Mouse (Mus musculus) embryonic facial prominence, embryonic 12.5 days (tissue): Measurements from ENCODE around the gene Zc3h7a. TPM values are rescaled to one million over a fixed set of nuclear protein-coding genes. Genes with fewer than 3 reads are reported as not detected.

Experiments
- ATAC-seq: fragments of 200-750 bp; cut with Nextera tagmentation; 2 replicates; pipeline ENCODE4 v1.8.0; 2017; ENCODE audit not compliant: insufficient number of reproducible peaks, insufficient read depth, low FRiP score, low TSS enrichment
- H3K27ac ChIP-seq: fragments of 300-500 bp; sonication (generic); 2 replicates; pipeline ENCODE4 v1.5.1; 2016; ENCODE audit warnings: mild to moderate bottlenecking
- H3K27me3 ChIP-seq: fragments of 300-500 bp; sonication (generic); 2 replicates; pipeline ENCODE4 v1.6.1; 2016; ENCODE audit warnings: mild to moderate bottlenecking, moderate library complexity
- H3K36me3 ChIP-seq: fragments of 300-500 bp; sonication (generic); 2 replicates; pipeline ENCODE4 v1.6.1; 2016; ENCODE audit warnings: mild to moderate bottlenecking
- H3K4me1 ChIP-seq: fragments of 300-500 bp; sonication (generic); 2 replicates; pipeline ENCODE4 v1.6.1; 2016
- H3K4me2 ChIP-seq: fragments of 300-500 bp; sonication (generic); replicated peaks from 2 replicates; pipeline ENCODE4 v1.6.1; 2016; ENCODE audit warnings: mild to moderate bottlenecking, moderate library complexity
- H3K4me3 ChIP-seq: fragments of 300-500 bp; sonication (generic); 2 replicates; pipeline ENCODE4 v1.5.1; 2016; ENCODE audit warnings: mild to moderate bottlenecking
- H3K9ac ChIP-seq: fragments of 300-500 bp; sonication (generic); 2 replicates; pipeline ENCODE4 v1.6.1; 2016; ENCODE audit warnings: mild to moderate bottlenecking, moderate library complexity
- H3K9me3 ChIP-seq: fragments of 300-500 bp; sonication (generic); 2 replicates; pipeline ENCODE4 v1.6.1; 2016; ENCODE audit warnings: mild to moderate bottlenecking, moderate library complexity
- WGBS: fragments of 180-500 bp; shearing (Covaris S2); methylation state at CpG from one replicate; pipeline ENCODE4 v1.1.7; 2016; 5-methylcytosine and 5-hydroxymethylcytosine counted together
- polyA plus RNA-seq: library from polyadenylated mRNA; unstranded; fragments of >200 nt; fragmentation: Nextera tagmentation; extraction: Ambion mirVana; gene quantifications from 2 replicates; pipeline ENCODE4 v1.2.1, GENCODE M21; 2016

The Zc3h7a gene
- polyA plus RNA-seq, 1 experiment from 2014 or later = 112 TPM

DNA sequence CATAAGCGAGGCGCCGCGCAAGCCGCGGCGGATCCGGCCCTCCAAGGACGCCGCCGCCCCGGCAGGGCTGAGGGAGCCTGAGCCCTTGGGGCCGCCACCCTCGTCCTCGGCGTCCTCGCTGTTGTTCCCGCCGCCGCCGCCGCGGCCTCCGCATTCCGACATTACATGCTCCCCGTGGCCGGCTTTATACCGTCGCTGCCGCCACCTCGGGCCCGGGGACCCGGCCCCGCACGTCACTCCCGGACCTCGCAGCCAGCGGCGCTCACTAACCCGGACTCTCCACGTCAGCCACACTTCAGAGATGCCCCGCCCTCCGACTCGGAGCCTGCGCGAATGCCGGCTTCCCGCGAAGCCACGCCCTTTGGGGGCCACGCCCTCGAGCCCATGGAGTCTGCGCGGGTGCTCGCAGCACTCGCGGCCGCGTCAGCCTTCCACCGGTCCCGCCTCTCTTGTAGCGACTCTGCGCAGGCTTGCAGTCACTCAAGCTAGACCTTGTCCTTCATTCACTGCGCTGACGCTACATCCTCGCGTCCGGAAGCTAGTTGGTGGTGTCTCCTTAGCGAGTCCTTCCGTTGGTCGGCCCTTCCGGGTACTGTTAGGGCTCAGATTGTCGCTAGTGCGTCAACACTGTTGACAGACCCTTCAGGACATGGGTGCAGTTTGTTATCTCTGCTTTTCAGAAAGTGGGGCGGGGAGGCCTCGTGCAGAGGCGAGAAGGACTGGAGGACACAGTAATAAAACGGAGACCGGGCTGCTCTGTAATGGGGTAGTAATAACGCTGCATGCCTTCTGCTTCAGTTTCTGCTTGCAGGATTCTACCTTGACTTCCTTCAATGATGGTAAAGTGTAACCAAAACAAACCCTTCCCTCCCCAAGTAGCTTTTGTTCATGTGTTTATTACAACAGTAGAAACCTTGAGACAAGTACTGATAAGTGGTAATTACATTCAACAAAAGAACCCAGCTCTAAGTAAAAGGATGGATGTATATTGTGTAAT is 41.5 kb downstream of the Zc3h7a start, which contains the start of gene Txndc11:
Gene Txndc11 (minus strand): TSS at position 303 of the 997 bp plus-strand sequence.
- WGBS = under 1% methylated on average over 70 of the region's 80 CpGs
- Histone ChIP-seq H3K4me1 (peaks cover 20% of the 10 kb centered on the region), H3K9me3 (no peaks in the 10 kb centered on the region), H3K4me2 (peak within 1 kb of the TSS; percentile 68), H3K36me3 (peaks cover 20% of the 10 kb centered on the region; the same call in 1 of the 2 replicates), H3K4me3 (peak within 1 kb of the TSS; percentile 82), H3K27me3 (no peaks in the 10 kb centered on the region), H3K27ac (peak within 1 kb of the TSS; percentile 85), H3K9ac (peak within 1 kb of the TSS; percentile 89)
- peak; percentile 99 for ATAC-seq

DNA sequence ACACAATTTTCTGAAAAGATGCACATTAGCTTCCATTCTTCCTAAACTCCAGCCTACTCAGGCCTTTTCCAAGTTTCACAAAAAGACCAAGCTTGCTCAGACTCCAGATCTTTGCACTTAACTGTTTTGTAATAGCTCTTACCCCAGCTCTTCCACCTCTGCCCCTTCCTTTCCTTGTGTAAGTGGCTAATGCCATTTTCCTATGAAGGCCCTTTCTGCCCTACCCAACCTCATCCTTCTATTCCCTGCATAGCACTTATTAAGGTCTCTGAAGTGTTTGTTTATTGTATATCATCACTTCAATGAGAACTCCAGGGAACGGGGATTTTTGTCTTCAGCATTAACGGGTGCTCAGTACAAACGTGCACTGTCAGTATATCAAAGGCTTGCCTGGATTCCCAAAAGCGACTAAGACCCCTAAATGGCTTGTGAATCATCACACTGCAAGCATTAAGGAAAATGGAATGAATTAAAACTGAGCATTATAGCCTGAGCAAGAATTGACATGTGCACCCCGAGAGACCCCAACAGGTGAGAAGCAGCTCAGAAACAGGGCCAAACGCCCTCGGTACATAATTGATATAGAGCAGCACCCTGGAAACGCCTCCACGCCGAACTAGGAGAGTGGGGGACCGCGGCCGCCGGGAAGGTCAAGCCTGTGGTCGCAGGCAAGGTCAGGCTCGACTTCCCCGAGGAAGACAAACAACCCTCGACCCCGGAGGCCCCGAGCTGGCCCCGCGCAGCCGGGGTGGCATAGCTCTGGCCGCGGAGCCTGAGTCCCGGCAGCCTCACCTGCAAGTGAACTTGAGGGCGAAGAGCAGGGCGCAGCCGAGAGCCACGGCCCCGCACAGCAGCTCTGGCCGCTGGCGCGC is 42.5 kb downstream of the Zc3h7a start:
- ATAC-seq = no peak
- Histone ChIP-seq H3K4me2 (peak overlapping the region; percentile 68), H3K36me3 (peaks cover 11% of the 10 kb centered on the region; the same call in 1 of the 2 replicates), H3K9ac (peak overlapping the region; percentile 89), H3K4me1 (peaks cover 20% of the 10 kb centered on the region), H3K4me3 (peak overlapping the region; percentile 82), H3K9me3 (no peaks in the 10 kb centered on the region), H3K27me3 (no peaks in the 10 kb centered on the region), H3K27ac (peak overlapping the region; percentile 82)
- under 1% methylated on average over 34 of the region's 34 CpGs for WGBS

DNA sequence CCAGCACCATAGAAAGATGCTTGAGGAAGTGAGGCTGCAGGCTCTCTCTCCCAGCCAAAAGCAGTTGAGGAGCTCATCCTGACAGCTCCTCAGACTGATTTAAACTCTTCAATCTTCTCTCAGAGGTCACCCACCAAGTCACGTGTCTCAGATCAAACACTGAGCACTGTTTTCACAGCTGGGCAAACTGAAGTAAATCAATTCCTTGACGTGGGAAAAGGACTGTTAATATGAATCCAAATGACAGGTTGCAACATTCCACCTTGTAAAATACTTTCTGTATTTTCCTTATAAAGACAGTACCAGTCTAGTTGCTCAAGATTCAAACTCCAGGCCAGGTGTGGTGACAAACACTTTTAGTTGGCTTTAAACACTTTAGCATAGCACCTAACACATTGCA is 43.4 kb downstream of the Zc3h7a start:
- H3K9ac ChIP-seq = peak overlapping the region; percentile 89; the same call in 1 of the 2 replicates
- H3K27ac ChIP-seq = no peak overlapping the region
- WGBS = 18% methylated on average over 2 of the region's 2 CpGs
- peak overlapping the region; percentile 68 for H3K4me2 ChIP-seq
- ATAC-seq = no peak
- H3K36me3 ChIP-seq = 0 out of 2 replicates have a peak, but pooled peaks cover 15% of the 10 kb centered on the region
- no peaks in the 10 kb centered on the region for H3K27me3 ChIP-seq
- H3K4me1 ChIP-seq = peaks cover 20% of the 10 kb centered on the region
- peak overlapping the region; percentile 82 for H3K4me3 ChIP-seq
- no peaks in the 10 kb centered on the region for H3K9me3 ChIP-seq

DNA sequence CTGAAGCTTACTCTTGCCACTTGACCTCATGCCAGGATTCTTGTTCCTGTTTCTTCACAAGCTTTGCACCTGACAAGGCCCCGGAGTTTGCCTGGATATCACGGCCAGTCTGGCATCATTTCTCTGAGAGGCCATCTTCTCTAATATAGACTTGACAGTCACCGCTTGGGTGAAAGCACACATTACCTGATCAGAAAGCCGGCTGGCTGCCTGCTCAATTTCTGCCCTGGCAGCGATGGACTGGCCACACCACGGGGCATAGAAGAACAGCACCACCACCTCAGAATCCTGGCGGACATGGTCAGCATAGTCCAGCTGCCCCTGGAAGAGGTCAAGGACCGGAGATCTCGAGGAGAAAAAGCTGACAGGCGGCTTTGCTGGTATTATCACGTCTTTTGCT is 47.9 kb downstream of the Zc3h7a start:
- peaks cover 12% of the 10 kb centered on the region for H3K4me1 ChIP-seq
- no peak for ATAC-seq
- H3K36me3 ChIP-seq = peaks cover 25% of the 10 kb centered on the region
- no peak overlapping the region for H3K27ac ChIP-seq
- no peak overlapping the region for H3K4me3 ChIP-seq
- no peaks in the 10 kb centered on the region for H3K9me3 ChIP-seq
- 92% methylated on average over 11 of the region's 11 CpGs for WGBS
- H3K4me2 ChIP-seq = no peak overlapping the region
- no peaks in the 10 kb centered on the region for H3K27me3 ChIP-seq
- H3K9ac ChIP-seq = no peak overlapping the region

DNA sequence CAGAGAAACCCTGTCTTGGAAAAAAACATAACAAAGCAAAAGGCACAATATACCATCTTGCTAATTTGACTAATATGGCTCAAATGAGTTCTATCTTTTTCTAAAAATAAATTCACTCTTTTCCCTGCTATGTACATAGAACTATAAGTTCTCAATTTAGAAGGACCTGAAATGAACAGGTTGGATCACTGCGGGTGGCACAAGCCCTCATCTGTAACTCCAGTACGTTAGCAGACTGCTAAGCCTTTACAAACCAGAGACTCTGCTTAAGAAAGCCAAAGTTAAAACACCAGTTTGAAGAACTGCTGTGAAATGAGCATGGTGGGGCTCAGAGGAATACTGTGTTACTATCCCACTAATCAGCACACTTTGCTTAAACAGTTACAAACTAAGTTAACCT is 50.8 kb downstream of the Zc3h7a start:
- no peaks in the 10 kb centered on the region for H3K4me1 ChIP-seq
- no peak overlapping the region for H3K9ac ChIP-seq
- no peak overlapping the region for H3K4me2 ChIP-seq
- H3K4me3 ChIP-seq = no peak overlapping the region
- peaks cover 40% of the 10 kb centered on the region for H3K36me3 ChIP-seq
- H3K27ac ChIP-seq = no peak overlapping the region
- no peaks in the 10 kb centered on the region for H3K27me3 ChIP-seq
- H3K9me3 ChIP-seq = no peaks in the 10 kb centered on the region
- 92% methylated on average over 2 of the region's 2 CpGs for WGBS
- ATAC-seq = no peak

DNA sequence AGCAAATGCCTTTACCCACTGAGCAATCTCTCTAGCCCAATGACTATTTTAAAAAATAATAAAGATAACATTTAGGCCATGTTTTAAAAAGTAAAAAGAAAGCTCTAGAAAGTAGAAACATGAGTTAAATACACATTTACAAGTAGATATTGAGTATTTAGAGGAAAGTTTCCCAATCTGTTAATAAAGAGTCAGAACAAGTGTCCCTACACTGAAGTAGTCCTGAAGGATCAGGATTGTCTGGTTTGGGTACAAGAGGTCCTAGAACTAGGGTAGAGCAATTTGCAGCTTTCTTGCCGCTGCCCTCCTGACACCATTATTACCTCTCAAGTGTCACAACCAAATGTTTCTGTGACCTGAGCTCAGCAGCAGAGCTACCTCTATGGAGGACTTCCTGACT is 52.1 kb downstream of the Zc3h7a start:
- Histone ChIP-seq H3K9me3 (no peaks in the 10 kb centered on the region), H3K27ac (no peak overlapping the region), H3K4me2 (no peak overlapping the region), H3K27me3 (no peaks in the 10 kb centered on the region), H3K36me3 (peaks cover 50% of the 10 kb centered on the region), H3K4me1 (no peaks in the 10 kb centered on the region), H3K4me3 (no peak overlapping the region), H3K9ac (no peak overlapping the region)
- ATAC-seq = no peak
- WGBS = 90% methylated on average over 1 of the region's 1 CpGs

DNA sequence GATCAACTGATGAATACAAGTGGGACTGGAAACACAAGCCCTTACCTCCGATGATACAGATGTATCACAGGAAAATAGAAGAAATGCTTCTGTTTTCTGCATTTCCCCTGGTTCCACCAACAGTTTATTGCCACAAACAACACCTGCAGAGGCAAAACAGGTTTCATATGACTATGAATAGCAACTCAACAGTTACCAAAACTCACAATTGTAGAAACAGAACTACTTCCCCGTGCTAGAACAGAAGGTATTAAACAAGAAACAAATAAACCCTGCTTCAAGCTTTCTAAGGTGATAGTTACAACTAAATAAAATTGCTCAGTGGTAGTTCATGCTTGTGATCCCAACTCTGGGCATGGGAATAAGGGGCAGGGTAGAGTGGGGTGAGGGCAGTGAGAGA is 53.6 kb downstream of the Zc3h7a start:
- H3K27me3 ChIP-seq = no peaks in the 10 kb centered on the region
- H3K9me3 ChIP-seq = no peaks in the 10 kb centered on the region
- no peak for ATAC-seq
- peaks cover 48% of the 10 kb centered on the region for H3K36me3 ChIP-seq
- H3K4me2 ChIP-seq = no peak overlapping the region
- 95% methylated on average over 2 of the region's 2 CpGs for WGBS
- H3K9ac ChIP-seq = no peak overlapping the region
- no peaks in the 10 kb centered on the region for H3K4me1 ChIP-seq
- no peak overlapping the region for H3K4me3 ChIP-seq
- no peak overlapping the region for H3K27ac ChIP-seq

DNA sequence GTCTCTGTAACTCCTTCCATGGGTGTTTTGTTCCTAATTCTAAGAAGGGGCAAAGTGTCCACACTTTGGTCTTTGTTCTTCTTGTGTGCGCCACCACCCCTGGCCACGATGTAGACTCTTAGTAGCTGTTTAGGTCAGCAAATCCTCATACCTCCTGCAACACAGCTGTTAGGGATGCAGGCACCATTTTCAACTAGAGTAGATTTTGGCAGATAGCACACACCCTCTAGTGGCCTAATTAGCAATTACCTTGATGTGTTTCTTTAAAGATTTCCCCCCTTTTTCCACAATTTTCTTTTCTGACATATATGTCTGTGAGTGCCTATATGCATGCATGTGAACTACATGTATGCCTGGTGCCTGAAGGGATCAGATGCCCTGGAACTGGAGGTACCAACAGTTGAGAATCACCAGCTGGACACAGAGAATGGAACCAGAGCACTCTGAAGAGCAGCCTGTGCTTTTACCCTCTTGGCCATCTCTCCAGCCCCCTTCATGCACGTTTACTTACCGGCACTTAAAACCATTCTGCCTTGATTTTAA is 66.9 kb downstream of the Zc3h7a start:
- WGBS = 77% methylated on average over 4 of the region's 4 CpGs
- H3K9me3 ChIP-seq = no peaks in the 10 kb centered on the region

DNA sequence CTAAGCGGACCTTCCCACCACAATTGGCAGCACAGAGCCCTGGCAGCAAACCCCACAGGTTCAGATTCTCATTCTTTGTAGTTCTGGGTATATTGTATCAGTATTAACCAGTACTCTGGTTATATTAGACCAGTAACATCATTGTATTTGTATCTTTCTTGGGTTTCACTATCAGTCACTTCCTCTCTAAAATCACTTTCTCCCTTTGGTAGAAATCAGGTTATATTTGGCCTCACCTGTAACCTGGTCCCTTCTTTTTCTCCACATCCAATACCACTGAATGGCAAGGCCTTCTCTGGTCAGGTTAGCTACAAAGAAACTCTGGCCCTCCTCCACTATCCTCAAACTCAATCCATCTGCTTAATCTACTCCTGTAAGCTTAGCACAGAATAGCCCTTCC is 71.3 kb downstream of the Zc3h7a start:
- WGBS = 75% methylated on average over 1 of the region's 1 CpGs
- H3K36me3 ChIP-seq = 0 out of 2 replicates have a peak, but pooled peaks cover 8% of the 10 kb centered on the region
- ATAC-seq = no peak

More for the DNA sequence above, 66.9 kb downstream of the Zc3h7a start:
- H3K4me3 ChIP-seq = no peak overlapping the region
- H3K4me2 ChIP-seq = no peak overlapping the region
- no peak overlapping the region for H3K9ac ChIP-seq
- peaks cover 15% of the 10 kb centered on the region for H3K36me3 ChIP-seq
- H3K27ac ChIP-seq = no peak overlapping the region
- H3K4me1 ChIP-seq = no peaks in the 10 kb centered on the region
- no peak for ATAC-seq
- no peaks in the 10 kb centered on the region for H3K27me3 ChIP-seq

DNA sequence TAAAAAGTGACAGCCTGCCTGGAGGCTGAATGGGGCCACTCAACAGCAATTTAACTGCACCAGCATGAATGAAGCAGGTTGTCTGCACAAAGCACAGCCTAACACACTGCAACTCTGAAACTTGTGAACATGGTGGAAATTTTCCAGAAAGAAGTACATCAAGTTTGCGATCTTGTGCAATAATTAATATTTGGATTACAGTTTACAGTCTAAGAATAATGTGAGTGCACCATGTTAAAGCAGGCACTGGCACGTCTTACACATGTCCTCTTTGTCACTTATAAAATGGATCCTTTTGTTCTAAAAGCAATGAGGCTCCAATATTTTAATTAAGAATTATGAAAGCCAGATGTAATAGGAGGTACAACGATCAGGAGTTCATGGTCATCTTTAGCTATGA is 78.9 kb downstream of the Zc3h7a start:
- Histone ChIP-seq H3K4me1 (no peaks in the 10 kb centered on the region), H3K9me3 (no peaks in the 10 kb centered on the region), H3K4me3 (no peak overlapping the region), H3K27me3 (no peaks in the 10 kb centered on the region), H3K4me2 (no peak overlapping the region), H3K9ac (no peak overlapping the region), H3K27ac (no peak overlapping the region), H3K36me3 (peaks cover 6% of the 10 kb centered on the region; the same call in 1 of the 2 replicates)
- 77% methylated on average over 3 of the region's 3 CpGs for WGBS
- ATAC-seq = no peak

More for the DNA sequence above, 71.3 kb downstream of the Zc3h7a start:
- no peaks in the 10 kb centered on the region for H3K9me3 ChIP-seq
- no peak overlapping the region for H3K9ac ChIP-seq
- H3K4me1 ChIP-seq = no peaks in the 10 kb centered on the region
- no peaks in the 10 kb centered on the region for H3K27me3 ChIP-seq
- no peak overlapping the region for H3K27ac ChIP-seq
- no peak overlapping the region for H3K4me2 ChIP-seq
- H3K4me3 ChIP-seq = no peak overlapping the region

DNA sequence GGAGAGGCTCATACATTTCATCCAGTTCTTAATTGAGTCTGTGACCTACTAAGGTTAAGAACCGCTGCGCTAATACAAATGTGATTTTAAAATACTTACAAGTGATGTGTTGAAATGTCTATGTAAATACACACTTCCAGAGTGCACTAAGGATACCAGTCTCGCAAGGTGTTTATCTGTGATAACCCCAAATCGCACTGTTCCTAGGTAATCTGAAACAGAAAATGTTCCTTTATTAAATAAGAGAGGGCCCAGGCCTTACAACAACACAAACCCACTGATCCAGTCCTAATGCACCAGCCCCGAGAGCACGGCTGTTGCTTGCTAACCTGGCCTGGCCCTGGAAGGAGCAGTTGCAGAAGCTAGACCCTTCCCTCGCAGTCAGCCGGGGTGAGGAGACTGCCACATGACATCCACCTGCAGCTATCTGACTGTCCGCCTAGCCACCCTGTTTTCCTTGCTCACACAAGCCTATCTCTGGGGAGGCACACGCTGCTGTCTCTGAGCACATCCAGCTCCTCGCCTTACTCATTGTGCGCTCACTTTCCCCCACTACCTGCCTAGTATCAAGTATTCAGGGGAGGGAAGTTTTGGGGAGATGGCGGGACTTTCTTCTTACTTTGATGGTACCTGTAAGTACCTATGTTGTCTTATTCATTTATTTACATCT is 82.3 kb downstream of the Zc3h7a start:
- no peaks in the 10 kb centered on the region for H3K4me1 ChIP-seq
- H3K4me2 ChIP-seq = no peak overlapping the region
- H3K36me3 ChIP-seq = peaks cover 28% of the 10 kb centered on the region
- no peak overlapping the region for H3K4me3 ChIP-seq
- H3K27me3 ChIP-seq = no peaks in the 10 kb centered on the region
- H3K27ac ChIP-seq = no peak overlapping the region
- no peak for ATAC-seq
- H3K9me3 ChIP-seq = no peaks in the 10 kb centered on the region
- 90% methylated on average over 13 of the region's 13 CpGs for WGBS
- H3K9ac ChIP-seq = no peak overlapping the region
